Mouse (Mus musculus) forebrain, embryonic 16.5 days (tissue): ENCODE measurements around the gene Kat2a. TPM values are rescaled to one million over a fixed set of nuclear protein-coding genes. Genes with fewer than 3 reads are reported as not detected.

ENCODE experiments used
- ATAC-seq: fragments of 200-750 bp; cut with Nextera tagmentation; 2 replicates; pipeline ENCODE4 v1.8.0; 2017; ENCODE audit warnings: mild to moderate bottlenecking, moderate library complexity
- H3K27ac ChIP-seq: fragments of 300-500 bp; sonication (generic); 2 replicates; pipeline ENCODE4 v1.5.1; 2014; ENCODE audit warnings: low read length, control low read depth
- H3K27me3 ChIP-seq: fragments of 300-500 bp; sonication (generic); replicated peaks from 2 replicates; pipeline ENCODE4 v1.6.1; 2014; ENCODE audit warnings: low read length; ENCODE audit not compliant: control insufficient read depth, insufficient read depth
- H3K36me3 ChIP-seq: fragments of 300-500 bp; sonication (generic); 2 replicates; pipeline ENCODE4 v1.6.1; 2014; ENCODE audit not compliant: control insufficient read depth, insufficient read depth
- H3K4me1 ChIP-seq: fragments of 300-500 bp; sonication (generic); replicated peaks from 2 replicates; pipeline ENCODE4 v1.6.1; 2014; ENCODE audit warnings: low read length; ENCODE audit not compliant: control insufficient read depth, insufficient read depth
- H3K4me2 ChIP-seq: fragments of 300-500 bp; sonication (generic); 2 replicates; pipeline ENCODE4 v1.6.1; 2014; ENCODE audit warnings: mild to moderate bottlenecking, low read length, control low read depth
- H3K4me3 ChIP-seq: fragments of 300-500 bp; sonication (generic); replicated peaks from 2 replicates; pipeline ENCODE4 v1.5.1; 2014; ENCODE audit warnings: mild to moderate bottlenecking, low read length, control low read depth
- H3K9ac ChIP-seq: fragments of 300-500 bp; sonication (generic); replicated peaks from 2 replicates; pipeline ENCODE4 v1.6.1; 2014; ENCODE audit warnings: low read depth, low read length, control low read depth
- H3K9me3 ChIP-seq: fragments of 300-500 bp; sonication (generic); 2 replicates; pipeline ENCODE4 v1.6.1; 2016; ENCODE audit warnings: low read length; ENCODE audit not compliant: control insufficient read depth
- WGBS: fragments of 180-500 bp; shearing (Covaris S2); extraction: QIAGEN DNeasy Blood & Tissue Kit; methylation state at CpG from one replicate; pipeline ENCODE4 v1.1.7; 2014; 5-methylcytosine and 5-hydroxymethylcytosine counted together
- polyA plus RNA-seq: library from polyadenylated mRNA; unstranded; fragments of >200 nt; fragmentation: Nextera tagmentation; extraction: Ambion mirVana; gene quantifications from 2 replicates; pipeline ENCODE4 v1.2.1, GENCODE M21; 2015

Gene Kat2a
- polyA plus RNA-seq: 57.6 and 57.8 TPM in 2 replicates

DNA sequence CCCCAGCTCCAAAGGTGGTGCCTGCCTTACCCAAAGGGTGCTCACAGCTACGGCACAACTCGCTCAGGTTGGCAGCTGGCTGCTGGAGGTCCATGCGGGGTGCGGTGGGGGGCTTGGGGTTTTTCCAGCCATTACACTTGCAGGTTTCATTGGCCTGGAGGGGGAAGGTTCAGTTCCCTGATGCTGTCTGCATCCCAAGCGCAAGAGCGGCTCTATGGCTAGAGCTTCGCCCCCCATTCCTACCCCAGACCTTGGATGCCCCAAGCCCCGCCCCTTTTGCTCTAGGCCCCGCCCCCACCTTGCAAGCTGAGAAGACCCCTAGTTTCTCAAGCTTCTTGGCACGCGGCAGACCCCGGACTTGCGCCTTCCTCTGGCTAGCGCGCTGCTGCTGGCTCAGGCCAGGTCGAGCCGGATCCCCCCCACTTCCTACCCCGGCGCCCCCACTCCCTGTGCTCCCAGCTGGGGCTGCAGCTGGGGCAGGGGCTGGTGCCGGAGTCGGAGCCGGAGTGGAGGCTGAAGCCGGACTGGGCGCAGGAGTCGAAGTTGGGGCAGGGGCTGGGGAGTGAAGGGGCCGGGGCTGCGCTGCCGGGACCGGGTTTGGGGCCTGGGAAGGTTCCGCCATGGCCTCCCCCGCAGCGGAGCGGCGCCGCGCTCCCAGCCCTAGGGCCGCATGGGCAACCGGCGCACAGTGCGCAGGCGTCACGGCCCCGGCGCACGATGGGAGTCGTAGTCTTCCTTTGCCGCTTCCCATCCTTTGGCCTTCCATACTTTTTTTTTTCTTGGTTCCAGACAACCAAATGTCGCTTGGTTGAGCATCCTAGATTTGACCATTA is at the start of gene Kat2a:
Gene Kat2a, minus strand, starts transcription at position 683 of the 833 bp plus-strand sequence.
- H3K4me3 ChIP-seq: peak within 1 kb of the TSS; percentile 55
- no peaks in the 10 kb centered on the region for H3K9me3 ChIP-seq
- peaks cover 19% of the 10 kb centered on the region for H3K4me1 ChIP-seq
- 1% methylated on average over 47 of the region's 48 CpGs for WGBS
- H3K27ac ChIP-seq: no peak within 1 kb of the TSS
- peaks cover 10% of the 10 kb centered on the region; the same call in 1 of the 2 replicates for H3K36me3 ChIP-seq
- peak within 1 kb of the TSS; percentile 65 for H3K4me2 ChIP-seq
- ATAC-seq: peak; percentile 96
- no peaks in the 10 kb centered on the region for H3K27me3 ChIP-seq
- peak within 1 kb of the TSS; percentile 66 for H3K9ac ChIP-seq

DNA sequence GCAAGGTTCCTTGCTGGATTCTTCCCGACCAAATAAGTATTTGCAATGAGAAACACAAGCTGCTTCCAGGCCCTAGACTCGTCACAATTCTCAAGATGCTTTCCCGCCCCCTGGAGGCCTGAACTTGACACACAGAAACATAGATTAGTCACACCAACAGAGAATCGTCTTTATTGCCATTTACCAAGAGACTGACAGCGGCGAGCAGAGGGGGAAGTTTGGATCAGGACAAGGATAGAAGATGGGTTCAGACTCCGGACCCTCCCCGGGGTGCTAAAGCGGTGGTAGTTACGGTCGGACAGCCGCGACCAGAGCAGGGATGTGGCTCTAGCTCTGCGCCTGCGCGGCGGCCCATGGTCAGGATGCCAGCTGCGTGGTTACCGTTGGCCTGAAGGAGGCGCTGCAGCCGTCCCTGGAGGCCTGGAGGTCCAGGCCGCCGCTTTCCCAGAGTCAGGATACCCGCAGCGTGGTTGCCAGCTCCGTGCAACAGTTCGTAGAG is 49.3 kb upstream of the Kat2a start:
- Histone ChIP-seq H3K9me3 (no peaks in the 10 kb centered on the region), H3K27me3 (no peaks in the 10 kb centered on the region; the same call in 1 of the 2 replicates), H3K4me1 (peaks cover 21% of the 10 kb centered on the region), H3K36me3 (no peaks in the 10 kb centered on the region), H3K9ac (peak overlapping the region; percentile 63), H3K4me2 (peak overlapping the region; percentile 74), H3K4me3 (peak overlapping the region; percentile 47), H3K27ac (no peak overlapping the region)
- peak; percentile 44 for ATAC-seq
- WGBS: under 1% methylated on average over 27 of the region's 27 CpGs

- WGBS: under 1% methylated on average over 51 of the region's 51 CpGs
- peak within 1 kb of the TSS; percentile 61 for H3K9ac ChIP-seq
- peak within 1 kb of the TSS; percentile 51 for H3K4me3 ChIP-seq
- peak within 1 kb of the TSS; percentile 50 for H3K4me2 ChIP-seq
- H3K27me3 ChIP-seq: no peaks in the 10 kb centered on the region; the same call in 1 of the 2 replicates
- H3K27ac ChIP-seq: peak within 1 kb of the TSS; percentile 23; the same call in 1 of the 2 replicates
- peak; percentile 78 for ATAC-seq
- H3K9me3 ChIP-seq: no peaks in the 10 kb centered on the region
- H3K36me3 ChIP-seq: no peaks in the 10 kb centered on the region
- H3K4me1 ChIP-seq: peaks cover 21% of the 10 kb centered on the region
Measured at GRCm38 (mm10) chr11:100759611-100760233, 47.5 kb upstream of the Kat2a start, which contains the start of gene Kcnh4. Kcnh4 (minus strand) TSS chr11:100759942.

DNA sequence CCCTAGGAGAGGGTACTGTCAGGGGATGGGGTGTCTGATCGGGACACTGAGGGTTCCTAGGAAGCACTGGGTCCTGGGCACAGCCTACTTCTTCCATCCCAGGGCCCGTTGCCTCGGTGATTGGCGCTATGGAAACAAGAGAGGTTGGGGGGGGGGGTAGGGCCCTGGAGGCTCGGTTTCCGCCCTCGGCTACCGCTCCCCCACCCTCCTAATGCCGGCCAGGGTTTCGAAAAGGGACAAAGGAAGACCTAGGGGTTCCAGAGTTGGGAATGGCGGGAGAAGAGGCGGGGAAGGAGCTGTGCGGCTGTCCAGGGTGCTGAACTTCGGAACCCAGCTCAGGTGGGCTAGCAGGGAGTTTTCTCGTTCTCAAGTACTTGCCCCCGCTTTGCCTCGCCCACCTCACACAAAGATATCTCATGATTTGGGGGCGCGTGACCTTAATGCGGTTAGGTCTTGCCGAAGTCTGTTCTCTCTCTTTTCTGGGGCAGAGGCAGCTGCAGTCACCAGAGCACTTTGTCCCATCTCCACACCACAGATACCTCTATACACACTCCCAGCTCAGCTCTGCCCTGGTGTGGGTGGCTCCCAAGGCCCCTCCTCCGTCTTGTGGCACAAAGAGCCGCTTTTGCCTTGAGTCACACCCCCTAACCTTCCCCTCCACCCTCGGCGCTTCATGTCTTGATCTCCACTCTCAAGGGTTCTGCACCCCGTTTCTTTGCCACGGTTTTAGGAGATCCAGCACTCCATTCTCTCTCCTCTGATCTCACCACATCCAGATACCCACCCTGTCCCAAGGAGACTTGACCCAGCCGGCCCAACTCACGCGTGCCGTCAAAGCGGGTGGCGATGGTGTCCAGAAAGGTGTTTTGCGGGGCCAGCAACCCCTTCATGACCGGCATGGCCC is 46.7 kb upstream of the Kat2a start:
- ATAC-seq: peak; percentile 57
- H3K4me2 ChIP-seq: peak overlapping the region; percentile 50
- H3K9me3 ChIP-seq: no peaks in the 10 kb centered on the region
- peak overlapping the region; percentile 61 for H3K9ac ChIP-seq
- WGBS: under 1% methylated on average over 33 of the region's 35 CpGs
- peak overlapping the region; percentile 23; the same call in 1 of the 2 replicates for H3K27ac ChIP-seq
- H3K36me3 ChIP-seq: no peaks in the 10 kb centered on the region
- peaks cover 21% of the 10 kb centered on the region for H3K4me1 ChIP-seq
- no peaks in the 10 kb centered on the region; the same call in 1 of the 2 replicates for H3K27me3 ChIP-seq
- H3K4me3 ChIP-seq: peak overlapping the region; percentile 51

GRCm38 (mm10) chr11:100757566-100757965 is 45.3 kb upstream of the Kat2a start:
- Histone ChIP-seq H3K36me3 (no peaks in the 10 kb centered on the region), H3K4me3 (no peak overlapping the region), H3K27ac (no peak overlapping the region), H3K9me3 (no peaks in the 10 kb centered on the region), H3K4me2 (no peak overlapping the region), H3K9ac (no peak overlapping the region), H3K4me1 (peaks cover 21% of the 10 kb centered on the region), H3K27me3 (no peaks in the 10 kb centered on the region; the same call in 1 of the 2 replicates)
- no peak for ATAC-seq
- 92% methylated on average over 12 of the region's 12 CpGs for WGBS

DNA sequence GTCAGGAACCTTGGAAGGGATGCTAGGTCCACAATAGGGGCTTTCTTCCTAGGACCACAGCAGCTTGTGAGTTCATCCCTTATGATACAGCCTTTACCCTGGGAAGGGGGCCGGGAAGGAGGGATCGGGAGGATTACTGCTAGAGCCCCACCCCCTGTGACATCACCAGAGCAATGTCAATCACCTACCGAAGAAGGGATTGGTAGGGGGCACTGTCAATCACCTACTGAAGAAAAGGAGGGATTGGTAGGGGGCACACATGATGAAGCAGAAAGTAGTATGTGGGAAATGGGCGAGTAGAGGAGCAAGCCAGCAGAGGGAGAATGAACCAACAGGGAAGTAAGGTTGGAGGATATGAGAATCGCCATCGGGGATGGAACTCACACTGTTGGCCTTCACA is 44.2 kb upstream of the Kat2a start:
- WGBS: 71% methylated on average over 6 of the region's 6 CpGs

GRCm38 (mm10) chr11:100754693-100755057 is 42.4 kb upstream of the Kat2a start:
- Histone ChIP-seq H3K36me3 (no peaks in the 10 kb centered on the region), H3K4me1 (peaks cover 9% of the 10 kb centered on the region), H3K9ac (no peak overlapping the region), H3K27me3 (no peaks in the 10 kb centered on the region; the same call in 1 of the 2 replicates), H3K4me3 (no peak overlapping the region), H3K4me2 (no peak overlapping the region), H3K27ac (no peak overlapping the region), H3K9me3 (no peaks in the 10 kb centered on the region)
- ATAC-seq: no peak
- WGBS: 89% methylated on average over 3 of the region's 3 CpGs

More for the DNA sequence above, 44.2 kb upstream of the Kat2a start:
- peaks cover 16% of the 10 kb centered on the region for H3K4me1 ChIP-seq
- no peaks in the 10 kb centered on the region; the same call in 1 of the 2 replicates for H3K27me3 ChIP-seq
- H3K36me3 ChIP-seq: no peaks in the 10 kb centered on the region
- no peak overlapping the region for H3K4me3 ChIP-seq
- no peak overlapping the region for H3K4me2 ChIP-seq
- ATAC-seq: no peak
- no peak overlapping the region for H3K9ac ChIP-seq
- no peak overlapping the region for H3K27ac ChIP-seq
- no peaks in the 10 kb centered on the region for H3K9me3 ChIP-seq

GRCm38 (mm10) chr11:100754021-100754692 is 41.9 kb upstream of the Kat2a start:
- no peak overlapping the region for H3K27ac ChIP-seq
- ATAC-seq: no peak
- H3K4me3 ChIP-seq: no peak overlapping the region
- WGBS: 90% methylated on average over 12 of the region's 12 CpGs
- no peaks in the 10 kb centered on the region for H3K9me3 ChIP-seq
- peaks cover 5% of the 10 kb centered on the region; the same call in 1 of the 2 replicates for H3K4me1 ChIP-seq
- no peak overlapping the region for H3K9ac ChIP-seq
- no peaks in the 10 kb centered on the region; the same call in 1 of the 2 replicates for H3K27me3 ChIP-seq
- no peaks in the 10 kb centered on the region for H3K36me3 ChIP-seq
- no peak overlapping the region for H3K4me2 ChIP-seq
